In genomic region chr19:10940097-10940800, GRCm38 (mm10) we compare ENCODE assay signal across 8 mouse cellular contexts. TPM values are rescaled to one million over a fixed set of nuclear protein-coding genes. Genes with fewer than 3 reads are reported as not detected.
DNase-seq lines count a peak whose midpoint lies in the region; ATAC-seq and TF ChIP-seq lines count a peak whose summit lies in the region.

No protein-coding gene starts in this region.

- peak; percentile 58 for DNase-seq in T-cell, adult 2 months (ENCODE audit: low spot score)
- peak; percentile 84 for DNase-seq in cerebellum, adult 8-10 months
- DNase-seq in forebrain, postnatal 0 days, result peak; percentile 88
- DNase-seq in left cerebral cortex, adult 8-10 months (ENCODE audit: low spot score in 2 of 2), result peak; percentile 43 to 59
- DNase-seq in right cerebral cortex, postnatal 14 days, result peak; percentile 74
- DNase-seq in urinary bladder, postnatal 4 days (ENCODE audit: low spot score in 2 of 2), result peak; percentile 39 to 73

- H3K36me3 ChIP-seq in forebrain, postnatal 0 days (ENCODE audit: insufficient read depth), result peaks cover 33% of the 10 kb centered on the region
- peaks cover 24% of the 10 kb centered on the region for H3K36me3 ChIP-seq in hindbrain, embryonic 16.5 days (ENCODE audit: control insufficient read depth, insufficient read depth, low read length)

- peak overlapping the region; percentile 54; the same call in 1 of the 2 replicates for H3K27ac ChIP-seq in forebrain, postnatal 0 days (ENCODE audit: low read depth, low read length)
- H3K27ac ChIP-seq in hindbrain, embryonic 16.5 days (ENCODE audit: low read depth, low read length), result peak overlapping the region; percentile 0; the same call in 1 of the 2 replicates

- H3K9ac ChIP-seq in forebrain, postnatal 0 days, result peak overlapping the region; percentile 63
- peak overlapping the region; percentile 58 for H3K9ac ChIP-seq in hindbrain, embryonic 16.5 days (ENCODE audit: low read depth, low read length)

- H3K4me1 ChIP-seq in forebrain, postnatal 0 days (ENCODE audit: insufficient read depth), result 0 out of 2 replicates have a peak, but pooled peaks cover 4% of the 10 kb centered on the region
- peaks cover 4% of the 10 kb centered on the region for H3K4me1 ChIP-seq in hindbrain, embryonic 16.5 days (ENCODE audit: control insufficient read depth, insufficient read depth, low read depth, low read length)

- TF ChIP-seq CTCF in forebrain, postnatal 0 days (IDR thresholded peaks at IDR 0.05; ENCODE audit: low read depth), result peak; percentile 87

- no peaks in the 10 kb centered on the region for H3K9me3 ChIP-seq in forebrain, postnatal 0 days (ENCODE audit: low read length)
- H3K9me3 ChIP-seq in hindbrain, embryonic 16.5 days (ENCODE audit: control insufficient read depth, low read length), result no peaks in the 10 kb centered on the region

- no peaks in the 10 kb centered on the region for H3K27me3 ChIP-seq in forebrain, postnatal 0 days (ENCODE audit: insufficient read depth, low read length)
- H3K27me3 ChIP-seq in hindbrain, embryonic 16.5 days (replicated peaks; ENCODE audit: control insufficient read depth, insufficient read depth, low read length), result no peaks in the 10 kb centered on the region

- H3K4me2 ChIP-seq in forebrain, postnatal 0 days (ENCODE audit: low read depth), result peak overlapping the region; percentile 65
- H3K4me2 ChIP-seq in hindbrain, embryonic 16.5 days (ENCODE audit: low read length), result peak overlapping the region; percentile 68

- WGBS in forebrain, postnatal 0 days, result 16% methylated on average over 37 of the region's 37 CpGs
- WGBS in hindbrain, embryonic 16.5 days, result 19% methylated on average over 37 of the region's 37 CpGs

- ATAC-seq in forebrain, postnatal 0 days, result peak; percentile 93
- peak; percentile 92 for ATAC-seq in hindbrain, embryonic 16.5 days
- peak; percentile 74 for ATAC-seq in megakaryocyte, adult 5-6 weeks (ENCODE audit: poor library complexity, severe bottlenecking)

- peak overlapping the region; percentile 25 for H3K4me3 ChIP-seq in forebrain, postnatal 0 days (ENCODE audit: low read depth, low read length)
- H3K4me3 ChIP-seq in hindbrain, embryonic 16.5 days (ENCODE audit: low read length), result peak overlapping the region; percentile 34

RNA-seq across cellular contexts. Expression of gene Ptgdr2, which starts 3.3 kb away (rescaled TPM):
- 0.57 and 0.77 TPM in 2 replicates for total RNA-seq in forebrain, postnatal 0 days (2014; rRNA removed)
- 0.05 and 0.10 TPM in 2 replicates for polyA plus RNA-seq in forebrain, postnatal 0 days (2015; fragmentation: Nextera tagmentation; extraction: Ambion mirVana)
- polyA plus RNA-seq in hindbrain, embryonic 16.5 days (2015; fragmentation: Nextera tagmentation; extraction: Ambion mirVana), result 0.19 and 0.20 TPM in 2 replicates
- total RNA-seq in left cerebral cortex, adult 8-10 months (2022), result under 1 TPM in 2 of 4 experiments, not detected in 2; 0.17 to 0.19 TPM
- total RNA-seq in megakaryocyte, adult 5-6 weeks (2015), result 0.21 TPM in 1 of 2 replicates, not detected in the other
- 0.07 and 0.20 TPM in 2 replicates for total RNA-seq in megakaryocyte, adult 5-6 weeks (2017)

RNA-seq across cellular contexts. Expression of gene Ccdc86, which starts 8.8 kb away (rescaled TPM):
- 6.2 and 6.8 TPM in 2 replicates for total RNA-seq in forebrain, postnatal 0 days (2014; rRNA removed)
- polyA plus RNA-seq in forebrain, postnatal 0 days (2015; fragmentation: Nextera tagmentation; extraction: Ambion mirVana), result 12.7 and 16.6 TPM in 2 replicates
- polyA plus RNA-seq in hindbrain, embryonic 16.5 days (2015; fragmentation: Nextera tagmentation; extraction: Ambion mirVana), result 12.9 and 14.8 TPM in 2 replicates
- total RNA-seq in left cerebral cortex, adult 8-10 months (2022), result 1 to 10 TPM; 7.2 to 8.2 (median 7.7) TPM
- 11.1 and 11.3 TPM in 2 replicates for total RNA-seq in megakaryocyte, adult 5-6 weeks (2015)
- 10.8 and 16.7 TPM in 2 replicates for total RNA-seq in megakaryocyte, adult 5-6 weeks (2017)

RNA-seq across cellular contexts. Expression of gene Zp1, which starts 19.8 kb away (rescaled TPM):
- 0.10 and 0.23 TPM in 2 replicates for total RNA-seq in forebrain, postnatal 0 days (2014; rRNA removed)
- 0.59 and 0.68 TPM in 2 replicates for polyA plus RNA-seq in forebrain, postnatal 0 days (2015; fragmentation: Nextera tagmentation; extraction: Ambion mirVana)
- polyA plus RNA-seq in hindbrain, embryonic 16.5 days (2015; fragmentation: Nextera tagmentation; extraction: Ambion mirVana), result 0.79 and 0.94 TPM in 2 replicates
- total RNA-seq in left cerebral cortex, adult 8-10 months (2022), result 1 to 10 TPM in 1 of 4 experiments, under 1 TPM in 1, not detected in 2; 0.19 to 1.5 TPM
- total RNA-seq in megakaryocyte, adult 5-6 weeks (2015), result not detected in 2 replicates
- not detected in 2 replicates for total RNA-seq in megakaryocyte, adult 5-6 weeks (2017)

RNA-seq across cellular contexts. Expression of gene Ms4a10, which starts 34.2 kb away (rescaled TPM):
- total RNA-seq in forebrain, postnatal 0 days (2014; rRNA removed), result not detected in 2 replicates
- not detected in 2 replicates for polyA plus RNA-seq in forebrain, postnatal 0 days (2015; fragmentation: Nextera tagmentation; extraction: Ambion mirVana)
- not detected in 2 replicates for polyA plus RNA-seq in hindbrain, embryonic 16.5 days (2015; fragmentation: Nextera tagmentation; extraction: Ambion mirVana)
- not detected for total RNA-seq in left cerebral cortex, adult 8-10 months (2022)
- total RNA-seq in megakaryocyte, adult 5-6 weeks (2015), result not detected in 2 replicates
- not detected in 2 replicates for total RNA-seq in megakaryocyte, adult 5-6 weeks (2017)

RNA-seq across cellular contexts. Expression of gene Prpf19, which starts 45.2 kb away (rescaled TPM):
- 243 and 271 TPM in 2 replicates for total RNA-seq in forebrain, postnatal 0 days (2014; rRNA removed)
- polyA plus RNA-seq in forebrain, postnatal 0 days (2015; fragmentation: Nextera tagmentation; extraction: Ambion mirVana), result 35.6 and 36.9 TPM in 2 replicates
- 35.0 and 39.1 TPM in 2 replicates for polyA plus RNA-seq in hindbrain, embryonic 16.5 days (2015; fragmentation: Nextera tagmentation; extraction: Ambion mirVana)
- 100 to 1,000 TPM; 196 to 220 (median 207) TPM for total RNA-seq in left cerebral cortex, adult 8-10 months (2022)
- total RNA-seq in megakaryocyte, adult 5-6 weeks (2015), result 34.1 and 36.1 TPM in 2 replicates
- 69.0 and 76.2 TPM in 2 replicates for total RNA-seq in megakaryocyte, adult 5-6 weeks (2017)

Comparison
In these comparisons a context has a peak if more than half of its experiments do, and no peak if none do; other contexts are left out.
1. Peak in every context shown above with its lines: DNase-seq, ATAC-seq, H3K4me3 ChIP-seq and H3K27ac ChIP-seq.